8 mouse cellular contexts compared by ENCODE assay signal in the genomic region with DNA sequence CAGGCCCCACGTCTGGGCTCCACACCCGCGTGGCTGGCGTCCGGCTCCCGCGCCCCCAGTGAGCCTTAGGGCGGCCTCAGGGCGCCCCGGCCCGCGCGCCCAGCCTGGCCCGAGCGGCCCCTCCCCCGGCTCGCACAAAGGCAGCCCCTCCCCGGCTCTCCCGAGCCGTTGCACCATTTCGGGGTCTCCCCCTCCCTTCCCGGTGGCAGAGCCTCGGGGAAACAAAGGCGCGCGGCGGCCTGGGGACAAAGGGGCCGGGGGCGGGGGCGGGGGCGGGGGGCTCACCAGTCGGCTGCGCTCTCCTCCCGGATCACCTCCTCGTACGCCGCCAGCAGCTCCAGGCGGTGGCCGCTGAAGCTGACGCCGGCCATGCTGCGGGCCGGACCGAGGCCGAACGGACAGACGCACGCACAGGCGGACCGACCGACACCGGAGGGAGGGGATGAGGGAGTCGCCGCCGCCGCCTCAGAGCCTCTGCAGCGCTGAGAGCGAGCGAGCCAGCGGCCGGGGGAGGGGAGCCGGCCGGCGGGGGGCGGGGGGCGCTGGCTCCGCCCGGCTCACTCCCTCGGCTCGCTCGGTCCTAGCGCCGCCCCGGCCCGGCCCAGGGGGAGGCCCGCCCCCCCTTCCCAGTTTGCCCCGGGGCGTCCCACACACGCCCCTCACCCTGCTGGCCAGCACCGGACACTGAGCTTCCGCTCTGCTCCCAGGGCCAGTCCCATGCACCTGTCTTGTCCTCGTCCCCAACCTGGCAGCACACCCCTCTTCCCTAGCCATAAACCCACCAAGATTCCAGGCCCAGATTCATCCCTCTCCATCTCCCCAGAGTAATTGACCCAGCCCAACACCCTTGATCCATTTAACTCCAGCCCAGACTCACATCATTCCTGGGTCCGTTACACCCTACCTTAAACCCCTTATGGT. TPM values are rescaled to one million over a fixed set of nuclear protein-coding genes. Genes with fewer than 3 reads are reported as not detected.
DNase-seq lines count a peak whose midpoint lies in the region; TF ChIP-seq lines count a peak whose summit lies in the region.

Dbn1 (minus strand) TSS at position 534 of the 921 bp plus-strand sequence.

- no peak within 1 kb of the TSS for H3K27ac ChIP-seq in ES-Bruce4 (ENCODE audit: insufficient read depth, low read length)
- H3K27ac ChIP-seq in embryonic facial prominence, embryonic 10.5 days (replicated peaks) = peak within 1 kb of the TSS; percentile 100
- H3K27ac ChIP-seq in midbrain, embryonic 10.5 days (replicated peaks) = peak within 1 kb of the TSS; percentile 97

- no peak for TF ChIP-seq POLR2A in ES-Bruce4 (IDR thresholded peaks at IDR 0.05; ENCODE audit: insufficient read depth, low read length)

- H3K4me1 ChIP-seq in ES-Bruce4 (ENCODE audit: control insufficient read depth, insufficient read depth, low read length) = no peaks in the 10 kb centered on the region
- peaks cover 53% of the 10 kb centered on the region for H3K4me1 ChIP-seq in embryonic facial prominence, embryonic 10.5 days
- peaks cover 57% of the 10 kb centered on the region for H3K4me1 ChIP-seq in midbrain, embryonic 10.5 days

- intact Hi-C loops in heart, postnatal 25 days (cut with DNase I) = no loop called here
- intact Hi-C loops in left cerebral cortex, postnatal 14 days (cut with DNase I) = loop anchor here (2.0 kb wide), 1 partner anchor 25 kb away; the partner anchor contains the start of gene Pdlim7

- H3K9ac ChIP-seq in ES-Bruce4 (ENCODE audit: low read depth, poor library complexity, severe bottlenecking) = peak within 1 kb of the TSS; percentile 65

- H3K9me3 ChIP-seq in ES-Bruce4 (replicated peaks; ENCODE audit: control insufficient read depth, insufficient read depth, low read length, poor library complexity, severe bottlenecking) = no peaks in the 10 kb centered on the region
- H3K9me3 ChIP-seq in embryonic facial prominence, embryonic 10.5 days = no peaks in the 10 kb centered on the region
- H3K9me3 ChIP-seq in midbrain, embryonic 10.5 days (replicated peaks) = no peaks in the 10 kb centered on the region

- H3K27me3 ChIP-seq in ES-Bruce4 (ENCODE audit: control insufficient read depth, insufficient read depth, low read length, poor library complexity, severe bottlenecking) = no peaks in the 10 kb centered on the region
- H3K27me3 ChIP-seq in embryonic facial prominence, embryonic 10.5 days (replicated peaks; ENCODE audit: low read depth, poor library complexity, severe bottlenecking) = no peaks in the 10 kb centered on the region
- H3K27me3 ChIP-seq in midbrain, embryonic 10.5 days (ENCODE audit: low read depth, poor library complexity, severe bottlenecking) = no peaks in the 10 kb centered on the region

- WGBS in embryonic facial prominence, embryonic 10.5 days = 1% methylated on average over 78 of the region's 83 CpGs
- WGBS in midbrain, embryonic 10.5 days = under 1% methylated on average over 78 of the region's 83 CpGs

- TF ChIP-seq EP300 in ES-Bruce4 (IDR thresholded peaks at IDR 0.05; ENCODE audit: insufficient read depth, low read depth, low read length) = 0 out of 2 replicates have a peak, but pooled peaks have one; percentile 29

- no peaks in the 10 kb centered on the region for H3K36me3 ChIP-seq in ES-Bruce4 (ENCODE audit: control insufficient read depth, insufficient read depth, low read length, poor library complexity, severe bottlenecking)
- H3K36me3 ChIP-seq in embryonic facial prominence, embryonic 10.5 days (replicated peaks) = peaks cover 28% of the 10 kb centered on the region
- peaks cover 22% of the 10 kb centered on the region for H3K36me3 ChIP-seq in midbrain, embryonic 10.5 days

- no peak for TF ChIP-seq CTCF in ES-Bruce4 (IDR thresholded peaks at IDR 0.05; ENCODE audit: low read depth, low read length)

- DNase-seq in frontal cortex, adult 2 months (ENCODE audit: extremely low spot score in 1 of 2, low spot score in 1 of 2) = peak in 1 of 2 experiments; percentile 62
- no peak for DNase-seq in frontal cortex, postnatal 14 days (ENCODE audit: low spot score in 2 of 2)
- DNase-seq in embryonic facial prominence, embryonic 10.5 days (ENCODE audit: low spot score) = peak; percentile 87
- no peak for DNase-seq in heart, postnatal 25 days (ENCODE audit: low spot score)
- no peak for DNase-seq in left cerebral cortex, postnatal 14 days (ENCODE audit: low spot score in 2 of 2)
- peak; percentile 86 for DNase-seq in midbrain, embryonic 10.5 days (ENCODE audit: low spot score)
- DNase-seq in spleen, adult 18-20 months = no peak

- peak within 1 kb of the TSS; percentile 42 for H3K4me3 ChIP-seq in ES-Bruce4 (ENCODE audit: low read depth, low read length)
- peak within 1 kb of the TSS; percentile 99 for H3K4me3 ChIP-seq in embryonic facial prominence, embryonic 10.5 days
- peak within 1 kb of the TSS; percentile 69 for H3K4me3 ChIP-seq in midbrain, embryonic 10.5 days

RNA-seq across cellular contexts. Expression of gene Dbn1, which starts in this region (rescaled TPM):
- 366 and 391 TPM in 2 replicates for polyA plus RNA-seq in frontal cortex, adult 2 months (2012; rRNA removed)
- 43.6 and 44.3 TPM in 2 replicates for polyA plus RNA-seq in ES-Bruce4 (2011; ENCODE audit: insufficient read depth, insufficient read length, low read depth, missing spikeins)
- 412 and 419 TPM in 2 replicates for polyA plus RNA-seq in embryonic facial prominence, embryonic 10.5 days (2016; fragmentation: Nextera tagmentation; extraction: Ambion mirVana)
- total RNA-seq in heart, postnatal 25 days (2021) = 10 to 100 TPM; 10.6 to 10.8 TPM
- 100 to 1,000 TPM; 326 to 327 TPM for total RNA-seq in left cerebral cortex, postnatal 14 days (2021)
- polyA plus RNA-seq in midbrain, embryonic 10.5 days (2016; fragmentation: Nextera tagmentation; extraction: Ambion mirVana) = 381 and 466 TPM in 2 replicates

Comparison
In these comparisons a context has a peak if more than half of its experiments do, and no peak if none do; other contexts are left out.
1. RNA of gene Dbn1 (total RNA-seq): 326 to 327 TPM in left cerebral cortex, postnatal 14 days; 10.6 to 10.8 TPM in heart, postnatal 25 days; every median in the first group is over 10 times any median in the second.
2. DNase-seq: peak in embryonic facial prominence, embryonic 10.5 days (single experiment) and midbrain, embryonic 10.5 days (single experiment); none in frontal cortex, postnatal 14 days (0 of 2), heart, postnatal 25 days (single experiment), left cerebral cortex, postnatal 14 days (0 of 2) and spleen, adult 18-20 months (0 of 2).
3. H3K4me3 ChIP-seq: peak in every context shown above with its lines; median percentile 99 in embryonic facial prominence, embryonic 10.5 days; 69 in midbrain, embryonic 10.5 days; 42 in ES-Bruce4.